Mouse (Mus musculus): ENCODE data around the gene Zfr.

DNA sequence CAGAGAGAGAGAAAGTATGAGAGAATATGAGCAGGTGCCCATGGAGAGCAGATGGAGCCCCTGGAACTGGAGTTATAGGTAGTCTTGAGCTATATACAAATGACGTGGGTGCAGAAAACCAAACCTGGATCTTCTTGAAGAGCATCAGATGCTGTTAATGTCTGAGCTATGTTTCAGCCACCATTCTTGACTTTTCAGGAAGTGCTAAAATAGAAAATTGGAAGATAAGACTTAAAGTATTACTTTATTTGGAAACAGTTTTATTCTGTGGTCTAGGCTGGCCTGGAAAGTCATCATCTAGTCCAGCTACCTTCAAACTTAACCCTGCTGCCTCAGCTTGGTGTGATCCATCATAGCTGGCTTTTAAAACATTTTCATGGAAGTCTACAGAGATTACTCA is 7.3 kb downstream of the Zfr start:
- TF ChIP-seq CTCF (IDR thresholded peaks at IDR 0.05; ENCODE audit: insufficient read depth, low read length) (no peak), POLR2A (IDR thresholded peaks at IDR 0.05; ENCODE audit: borderline replicate concordance, extremely low read depth, low read depth, low read length) (no peak)
